Mouse (Mus musculus): ENCODE results near the gene Yod1.

- TF ChIP-seq POLR2A (IDR thresholded peaks at IDR 0.05; ENCODE audit: low read depth, low read length) (peak; percentile 80; the same call in 1 of the 2 replicates), CTCF (IDR thresholded peaks at IDR 0.05; ENCODE audit: extremely low read depth, insufficient read length, insufficient replicate concordance, low read depth, low read length) (no peak)
Observed at GRCm38 (mm10) chr1:130764027-130764461, 46.9 kb downstream of the Yod1 start.
